Mouse (Mus musculus) right cerebral cortex, postnatal 36 days (tissue): ENCODE measurements at regions not wholly inside any gene's neighbourhood (a gene's known extent, or its start where the extent isn't known, plus 50 kb on each side); places are given as distances from the start of the nearest gene placed in this dataset.

Source experiments
- DNase-seq, 2 experiments: peaks; one replicate each; pipeline ENCODE4 v3.0.0; 2022; ENCODE audit warnings: low spot score in 2 of 2, mixed read lengths in 1 of 2

DNA sequence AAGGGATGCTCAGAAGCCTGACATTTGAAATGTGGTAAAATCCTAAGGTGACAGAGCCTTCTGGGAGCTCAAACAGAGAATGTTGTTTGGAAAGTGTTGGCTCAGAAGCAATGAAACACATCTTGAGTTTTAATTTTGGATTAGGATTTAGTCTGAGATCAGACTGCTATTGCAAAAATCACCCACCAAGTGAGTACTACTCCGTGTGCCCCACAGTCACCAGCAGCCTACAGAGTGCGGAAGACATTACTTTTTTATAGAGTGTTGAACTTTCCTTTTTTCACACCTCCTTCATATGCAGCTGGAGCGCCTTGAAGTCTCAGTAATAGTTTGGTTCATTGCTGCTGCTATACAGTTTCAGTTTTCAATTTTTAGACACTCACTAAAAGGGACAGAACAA is 805.1 kb upstream of the Pcdh17 start:
- peak; percentile 43 to 60 for DNase-seq

- no peak for DNase-seq
Measured at GRCm38 (mm10) chr14:83639813-83640481, 803.4 kb upstream of the Pcdh17 start.

DNA sequence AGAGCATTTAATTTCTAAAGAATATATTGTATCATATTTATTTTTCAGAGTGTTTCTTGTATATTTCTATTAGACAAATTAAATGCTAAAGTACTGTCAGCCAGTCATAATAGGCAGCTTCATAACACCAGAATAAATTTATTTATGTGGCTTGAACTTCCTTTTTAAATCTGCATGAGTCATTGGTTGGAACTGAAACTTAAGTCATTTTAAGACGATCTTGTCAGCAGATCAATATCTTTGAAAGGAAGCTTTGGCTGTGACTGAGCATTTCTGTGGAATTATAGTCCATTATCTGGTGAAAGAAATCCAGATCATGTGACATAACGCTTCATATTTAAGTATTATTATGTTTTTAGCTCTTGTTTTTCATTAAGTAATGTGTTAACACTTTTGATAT is 794.7 kb upstream of the Pcdh17 start:
- no peak for DNase-seq

GRCm38 (mm10) chr14:83664065-83664464 is 779.3 kb upstream of the Pcdh17 start:
- DNase-seq: no peak
